Mouse (Mus musculus) stomach, embryonic 16.5 days (tissue): ENCODE measurements at regions not wholly inside any gene's neighbourhood (a gene's known extent, or its start where the extent isn't known, plus 50 kb on each side); places are given as distances from the start of the nearest gene placed in this dataset.

Experiments
- ATAC-seq: fragments of 200-750 bp; cut with Nextera tagmentation; 2 replicates; pipeline ENCODE4 v1.8.0; 2017; ENCODE audit warnings: moderate number of reproducible peaks, moderate TSS enrichment; ENCODE audit not compliant: insufficient read depth, low FRiP score
- H3K27ac ChIP-seq: fragments of 300-500 bp; sonication (generic); 2 replicates; pipeline ENCODE4 v1.5.1; 2014; ENCODE audit warnings: low read length
- H3K27me3 ChIP-seq: fragments of 300-500 bp; sonication (generic); 2 replicates; pipeline ENCODE4 v1.6.1; 2014; ENCODE audit warnings: low read length, control low read depth, mixed read lengths; ENCODE audit not compliant: control insufficient read depth, insufficient read depth
- H3K36me3 ChIP-seq: fragments of 300-500 bp; sonication (generic); 2 replicates; pipeline ENCODE4 v1.6.1; 2014; ENCODE audit warnings: low read length; ENCODE audit not compliant: control insufficient read depth, insufficient read depth
- H3K4me1 ChIP-seq: fragments of 300-500 bp; sonication (generic); 2 replicates; pipeline ENCODE4 v1.6.1; 2014; ENCODE audit warnings: low read length, control low read depth, mixed read lengths; ENCODE audit not compliant: control insufficient read depth, insufficient read depth
- H3K4me2 ChIP-seq: fragments of 300-500 bp; sonication (generic); 2 replicates; pipeline ENCODE4 v1.6.1; 2014; ENCODE audit warnings: low read depth, low read length, mixed read lengths
- H3K4me3 ChIP-seq: fragments of 300-500 bp; sonication (generic); replicated peaks from 2 replicates; pipeline ENCODE4 v1.5.1; 2014; ENCODE audit warnings: mild to moderate bottlenecking, low read length
- H3K9ac ChIP-seq: fragments of 300-500 bp; sonication (generic); 2 replicates; pipeline ENCODE4 v1.6.1; 2014; ENCODE audit warnings: low read length
- H3K9me3 ChIP-seq: fragments of 300-500 bp; sonication (generic); replicated peaks from 2 replicates; pipeline ENCODE4 v1.6.1; 2016; ENCODE audit warnings: low read length, control low read depth; ENCODE audit not compliant: control insufficient read depth
- WGBS: fragments of 180-500 bp; shearing (Covaris S2); extraction: QIAGEN DNeasy Blood & Tissue Kit; methylation state at CpG from one replicate; pipeline ENCODE4 v1.1.7; 2014; 5-methylcytosine and 5-hydroxymethylcytosine counted together

DNA sequence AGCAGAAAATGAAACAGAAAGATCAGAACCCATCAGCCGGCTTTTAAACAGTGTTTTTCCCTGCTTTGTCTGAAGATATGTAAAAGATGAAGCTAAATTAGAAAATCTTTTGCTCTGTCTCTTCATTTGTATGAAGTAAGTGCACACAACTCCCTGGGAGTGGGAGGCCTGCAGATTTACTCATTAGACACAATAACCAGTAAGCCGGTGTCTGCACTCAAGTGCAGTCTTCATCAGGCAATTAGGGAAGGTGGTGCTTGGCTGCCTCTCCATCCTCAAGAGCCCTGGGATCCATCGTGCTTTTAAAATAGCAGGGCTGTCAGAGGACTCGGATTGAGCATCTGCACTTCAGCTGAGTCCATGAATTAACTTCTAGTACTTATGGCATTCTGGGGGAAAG lies 945.1 kb downstream of the Slc4a3 start:
- WGBS: 50% methylated on average over 4 of the region's 4 CpGs
- no peak overlapping the region for H3K4me3 ChIP-seq
- no peak for ATAC-seq
- H3K9me3 ChIP-seq: no peaks in the 10 kb centered on the region
- H3K9ac ChIP-seq: no peak overlapping the region
- no peaks in the 10 kb centered on the region for H3K36me3 ChIP-seq
- H3K4me1 ChIP-seq: peaks cover 4% of the 10 kb centered on the region; the same call in 1 of the 2 replicates
- no peaks in the 10 kb centered on the region for H3K27me3 ChIP-seq
- H3K27ac ChIP-seq: no peak overlapping the region
- no peak overlapping the region for H3K4me2 ChIP-seq

DNA sequence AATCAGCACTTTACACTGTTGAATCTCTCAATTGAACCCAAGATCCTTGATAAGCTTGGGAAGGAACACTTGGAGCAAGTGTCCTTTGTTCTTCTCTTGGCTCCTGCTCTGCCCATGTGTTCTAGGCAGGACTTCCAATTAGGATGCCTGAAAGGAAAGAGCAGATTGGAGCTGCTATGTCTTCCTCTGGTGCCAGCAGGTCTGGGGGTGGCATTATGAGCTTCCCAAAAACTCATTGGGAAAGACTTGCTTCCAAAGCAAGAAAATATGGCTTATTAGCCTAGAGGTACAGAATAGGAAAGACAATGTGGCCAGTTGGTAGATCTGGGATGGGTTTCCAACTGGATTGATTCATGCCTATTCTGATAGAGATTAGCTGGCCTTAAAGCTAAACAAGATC lies 959.1 kb downstream of the Slc4a3 start:
- no peak overlapping the region for H3K4me2 ChIP-seq
- no peak for ATAC-seq
- H3K4me3 ChIP-seq: no peak overlapping the region
- H3K36me3 ChIP-seq: no peaks in the 10 kb centered on the region
- no peak overlapping the region for H3K9ac ChIP-seq
- no peaks in the 10 kb centered on the region for H3K4me1 ChIP-seq
- H3K9me3 ChIP-seq: no peaks in the 10 kb centered on the region
- H3K27me3 ChIP-seq: no peaks in the 10 kb centered on the region
- H3K27ac ChIP-seq: no peak overlapping the region

DNA sequence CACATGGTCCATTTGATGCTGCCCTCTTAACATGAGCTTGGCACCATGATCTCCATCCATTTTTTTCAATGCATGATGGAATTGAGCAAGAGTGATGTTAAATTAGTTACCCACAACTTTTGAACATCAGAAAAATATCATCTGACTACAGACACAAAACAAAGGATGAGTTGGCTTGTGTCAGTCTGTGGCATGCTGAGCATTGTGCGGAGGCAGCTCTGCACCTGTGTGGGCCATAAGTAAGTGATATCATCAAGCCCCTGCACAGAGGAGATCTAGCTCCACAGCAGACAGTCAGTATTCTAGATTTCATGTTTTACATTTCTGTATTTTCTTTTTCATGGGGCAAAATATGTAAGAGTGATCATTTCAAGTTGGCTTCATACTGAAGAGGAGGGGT lies 962.8 kb downstream of the Slc4a3 start:
- no peak for ATAC-seq
- H3K27me3 ChIP-seq: no peaks in the 10 kb centered on the region
- no peak overlapping the region for H3K4me2 ChIP-seq
- H3K9ac ChIP-seq: no peak overlapping the region
- WGBS: 96% methylated on average over 1 of the region's 1 CpGs
- H3K4me1 ChIP-seq: no peaks in the 10 kb centered on the region
- no peaks in the 10 kb centered on the region for H3K9me3 ChIP-seq
- H3K36me3 ChIP-seq: no peaks in the 10 kb centered on the region
- H3K4me3 ChIP-seq: no peak overlapping the region
- no peak overlapping the region for H3K27ac ChIP-seq

DNA sequence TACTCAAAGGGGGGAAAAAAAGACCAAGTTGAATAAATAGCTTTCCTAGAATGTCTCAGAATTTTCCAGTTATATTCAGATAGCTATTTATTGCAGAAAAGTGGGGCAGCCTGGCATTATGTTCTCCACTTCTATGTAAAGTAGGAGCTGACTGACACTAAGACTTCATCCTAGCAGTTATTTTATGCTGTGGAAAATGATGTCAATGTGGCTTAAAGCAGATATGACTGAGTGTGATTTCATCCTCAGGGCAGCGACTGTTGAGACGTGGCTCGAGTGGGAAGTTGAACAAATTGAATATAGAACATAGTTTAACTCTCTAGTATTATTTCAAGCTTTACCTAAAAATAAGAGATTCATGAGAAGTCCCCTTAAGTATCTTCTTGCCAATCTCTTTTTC lies 963.4 kb downstream of the Slc4a3 start:
- no peak overlapping the region for H3K4me2 ChIP-seq
- H3K27me3 ChIP-seq: no peaks in the 10 kb centered on the region
- no peaks in the 10 kb centered on the region for H3K36me3 ChIP-seq
- H3K4me1 ChIP-seq: no peaks in the 10 kb centered on the region
- no peak overlapping the region for H3K4me3 ChIP-seq
- H3K9ac ChIP-seq: no peak overlapping the region
- no peak for ATAC-seq
- no peaks in the 10 kb centered on the region for H3K9me3 ChIP-seq
- WGBS: 91% methylated on average over 3 of the region's 3 CpGs
- H3K27ac ChIP-seq: no peak overlapping the region

DNA sequence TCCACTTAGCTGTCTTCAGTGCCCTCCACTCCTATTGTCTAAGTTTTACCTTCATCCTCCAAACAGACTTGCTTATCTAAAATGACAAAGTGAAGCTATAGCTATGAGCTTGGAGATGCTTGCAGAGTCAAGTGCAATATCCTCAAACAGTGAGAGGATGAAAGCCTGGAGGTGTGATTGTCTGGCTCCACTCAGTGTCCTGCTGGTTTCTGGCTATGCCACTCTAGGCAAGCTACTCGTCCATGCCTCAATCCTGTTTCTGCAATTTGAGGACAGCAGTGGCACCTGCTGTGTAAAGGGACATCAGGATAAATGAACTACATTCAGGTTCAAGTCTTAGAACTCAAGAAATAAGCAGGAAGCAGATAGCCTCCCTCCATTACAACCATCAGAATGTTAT lies 966.1 kb downstream of the Slc4a3 start:
- H3K27ac ChIP-seq: no peak overlapping the region
- H3K9me3 ChIP-seq: no peaks in the 10 kb centered on the region
- ATAC-seq: no peak
- no peak overlapping the region for H3K9ac ChIP-seq
- H3K4me2 ChIP-seq: no peak overlapping the region
- no peaks in the 10 kb centered on the region for H3K27me3 ChIP-seq
- WGBS: 58% methylated on average over 1 of the region's 1 CpGs
- H3K4me3 ChIP-seq: no peak overlapping the region
- no peaks in the 10 kb centered on the region for H3K4me1 ChIP-seq
- no peaks in the 10 kb centered on the region for H3K36me3 ChIP-seq

DNA sequence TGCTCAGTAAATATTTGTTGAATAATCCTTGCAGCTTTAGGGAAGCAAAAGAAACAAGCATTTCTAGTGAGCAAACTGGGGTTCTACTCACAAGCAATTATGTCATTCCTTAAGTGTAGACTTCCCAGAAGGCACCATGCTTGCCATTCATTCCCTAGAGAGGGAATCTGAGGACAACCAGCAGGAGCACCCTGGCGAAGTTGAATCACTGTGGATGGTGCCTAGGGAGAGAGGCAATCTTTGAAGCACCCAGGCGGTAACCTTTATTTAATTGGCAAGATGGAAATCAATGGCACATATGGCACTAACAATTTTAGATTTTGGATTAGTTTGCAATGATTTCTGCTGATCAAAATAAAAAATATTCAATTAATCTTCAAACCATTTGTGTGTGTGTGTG lies 967.4 kb downstream of the Slc4a3 start:
- 88% methylated on average over 2 of the region's 2 CpGs for WGBS
- ATAC-seq: no peak

DNA sequence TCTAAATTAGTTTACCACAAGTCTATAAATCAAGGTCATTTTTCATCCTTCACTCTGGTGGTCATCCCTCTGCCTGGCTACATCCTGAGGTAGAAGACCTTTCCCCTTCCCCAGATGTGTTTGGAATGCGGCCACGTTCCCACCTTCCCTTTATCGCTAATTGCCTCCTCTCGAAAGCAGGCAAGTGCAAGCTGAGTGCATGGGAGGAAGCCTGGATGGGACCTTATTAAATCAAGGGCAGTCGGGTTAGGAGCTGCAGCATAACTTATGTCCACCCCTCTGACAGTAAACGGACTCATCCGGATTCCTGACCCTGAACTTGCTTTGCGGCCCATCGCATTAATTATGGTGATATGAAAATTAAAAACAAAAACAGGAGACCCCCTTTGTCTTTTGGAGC lies 983.5 kb downstream of the Slc4a3 start:
- Histone ChIP-seq H3K4me1 (no peaks in the 10 kb centered on the region), H3K36me3 (no peaks in the 10 kb centered on the region), H3K4me3 (no peak overlapping the region), H3K9me3 (no peaks in the 10 kb centered on the region), H3K4me2 (no peak overlapping the region), H3K27ac (no peak overlapping the region), H3K27me3 (no peaks in the 10 kb centered on the region), H3K9ac (no peak overlapping the region)
- ATAC-seq: no peak
- 38% methylated on average over 9 of the region's 9 CpGs for WGBS

More for the DNA sequence above, 967.4 kb downstream of the Slc4a3 start:
- Histone ChIP-seq H3K4me1 (no peaks in the 10 kb centered on the region), H3K27me3 (no peaks in the 10 kb centered on the region), H3K9ac (no peak overlapping the region), H3K36me3 (no peaks in the 10 kb centered on the region), H3K27ac (no peak overlapping the region), H3K4me3 (no peak overlapping the region), H3K4me2 (no peak overlapping the region), H3K9me3 (no peaks in the 10 kb centered on the region)

DNA sequence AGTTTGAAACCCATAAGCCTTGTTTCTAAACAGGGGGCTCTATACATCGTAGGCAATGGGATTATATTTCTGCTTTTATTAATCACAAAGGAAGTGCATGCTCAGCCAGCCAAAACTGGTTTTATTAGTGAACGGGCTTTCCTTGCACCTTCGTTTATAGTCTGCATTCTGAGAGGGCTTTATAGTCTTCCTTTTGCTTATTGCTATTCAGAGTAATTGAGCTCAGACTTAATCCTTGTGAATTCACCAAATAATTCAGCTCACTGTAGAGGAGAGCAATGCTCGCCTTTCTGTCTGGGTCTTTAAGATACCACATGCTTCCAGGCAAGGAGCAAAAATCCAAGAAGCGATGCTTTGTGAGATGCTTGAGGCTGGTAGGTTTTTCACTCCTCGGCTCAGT lies 984.3 kb downstream of the Slc4a3 start:
- no peak for ATAC-seq
- 59% methylated on average over 6 of the region's 6 CpGs for WGBS
- Histone ChIP-seq H3K27me3 (no peaks in the 10 kb centered on the region), H3K9ac (no peak overlapping the region), H3K36me3 (no peaks in the 10 kb centered on the region), H3K27ac (no peak overlapping the region), H3K9me3 (no peaks in the 10 kb centered on the region), H3K4me3 (no peak overlapping the region), H3K4me2 (no peak overlapping the region), H3K4me1 (no peaks in the 10 kb centered on the region)

DNA sequence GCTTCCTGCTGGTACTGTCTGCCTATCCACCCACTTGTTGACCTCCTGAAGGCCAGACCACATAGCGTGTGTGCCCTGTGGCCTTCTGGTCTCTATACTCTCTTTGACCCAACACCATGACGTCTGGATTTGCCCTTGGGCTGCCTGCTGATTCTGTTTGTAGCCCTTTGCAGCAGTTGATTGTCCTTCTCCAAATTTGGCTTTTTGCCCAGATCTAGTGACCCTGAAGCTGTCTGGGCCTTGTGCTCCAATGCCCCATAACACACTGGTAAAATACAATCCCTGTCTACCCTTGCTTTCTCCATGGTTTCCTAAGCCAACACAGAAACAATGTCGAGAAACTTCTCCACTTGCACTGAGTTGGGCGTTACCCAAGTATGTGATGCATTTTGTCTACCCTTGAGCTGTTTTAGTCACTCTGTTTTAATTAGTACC lies 979.3 kb downstream of the Epha4 start:
- no peaks in the 10 kb centered on the region for H3K27me3 ChIP-seq
- no peaks in the 10 kb centered on the region for H3K9me3 ChIP-seq
- H3K27ac ChIP-seq: no peak overlapping the region
- no peak overlapping the region for H3K4me2 ChIP-seq
- no peaks in the 10 kb centered on the region for H3K36me3 ChIP-seq
- ATAC-seq: no peak; the same call in 1 of the 2 replicates
- H3K4me1 ChIP-seq: no peaks in the 10 kb centered on the region
- no peak overlapping the region for H3K9ac ChIP-seq
- 75% methylated on average over 4 of the region's 4 CpGs for WGBS
- no peak overlapping the region for H3K4me3 ChIP-seq

DNA sequence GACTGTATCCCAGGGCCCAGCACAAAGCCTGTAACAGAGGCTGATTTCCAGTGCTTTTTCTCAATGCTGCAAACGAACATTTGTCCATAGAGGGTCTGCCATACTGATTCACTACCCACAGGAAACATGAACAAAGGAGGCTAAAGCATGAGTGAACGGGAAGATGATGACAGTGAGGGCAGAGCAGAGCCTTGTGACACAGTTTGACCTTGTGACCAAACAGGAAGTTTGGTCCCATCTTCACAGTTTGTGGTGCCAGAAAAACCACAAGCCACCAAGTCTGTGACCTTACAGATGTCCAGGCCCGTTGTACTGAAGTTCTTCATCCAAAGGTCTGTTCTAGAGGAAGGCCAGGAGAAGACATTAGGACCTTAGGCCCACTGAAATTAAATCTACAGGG lies 974.4 kb downstream of the Epha4 start:
- Histone ChIP-seq H3K4me3 (no peak overlapping the region), H3K4me1 (no peaks in the 10 kb centered on the region), H3K27ac (no peak overlapping the region), H3K4me2 (no peak overlapping the region), H3K36me3 (no peaks in the 10 kb centered on the region), H3K9me3 (no peaks in the 10 kb centered on the region), H3K9ac (no peak overlapping the region), H3K27me3 (no peaks in the 10 kb centered on the region)
- no peak for ATAC-seq
- WGBS: 61% methylated on average over 3 of the region's 3 CpGs
